Mouse (Mus musculus) heart, embryonic 12.5 days (tissue): ENCODE data around the gene Kcnt1. TPM values are rescaled to one million over a fixed set of nuclear protein-coding genes. Genes with fewer than 3 reads are reported as not detected.

ENCODE experiments used
- ATAC-seq: fragments of 200-750 bp; cut with Nextera tagmentation; 2 replicates; pipeline ENCODE4 v1.8.0; 2017; ENCODE audit warnings: moderate TSS enrichment, moderate library complexity; ENCODE audit not compliant: insufficient number of reproducible peaks, low FRiP score
- H3K27ac ChIP-seq: fragments of 300-500 bp; sonication (generic); 2 replicates; pipeline ENCODE4 v1.5.1; 2016; ENCODE audit warnings: mild to moderate bottlenecking, moderate library complexity; ENCODE audit not compliant: poor library complexity, severe bottlenecking
- H3K27me3 ChIP-seq: fragments of 300-500 bp; sonication (generic); replicated peaks from 2 replicates; pipeline ENCODE4 v1.6.1; 2016; ENCODE audit warnings: mild to moderate bottlenecking, moderate library complexity
- H3K36me3 ChIP-seq: fragments of 300-500 bp; sonication (generic); 2 replicates; pipeline ENCODE4 v1.6.1; 2016; ENCODE audit warnings: mild to moderate bottlenecking, moderate library complexity
- H3K4me1 ChIP-seq: fragments of 300-500 bp; sonication (generic); replicated peaks from 2 replicates; pipeline ENCODE4 v1.6.1; 2016; ENCODE audit warnings: mild to moderate bottlenecking
- H3K4me2 ChIP-seq: fragments of 300-500 bp; sonication (generic); 2 replicates; pipeline ENCODE4 v1.6.1; 2016; ENCODE audit warnings: mild to moderate bottlenecking, moderate library complexity
- H3K4me3 ChIP-seq: fragments of 300-500 bp; sonication (generic); 2 replicates; pipeline ENCODE4 v1.5.1; 2016; ENCODE audit warnings: mild to moderate bottlenecking
- H3K9ac ChIP-seq: fragments of 300-500 bp; sonication (generic); 2 replicates; pipeline ENCODE4 v1.6.1; 2016; ENCODE audit warnings: mild to moderate bottlenecking, moderate library complexity
- H3K9me3 ChIP-seq: fragments of 300-500 bp; sonication (generic); replicated peaks from 2 replicates; pipeline ENCODE4 v1.6.1; 2016; ENCODE audit warnings: mild to moderate bottlenecking, moderate library complexity
- WGBS: fragments of 180-500 bp; shearing (Covaris S2); methylation state at CpG from one replicate; pipeline ENCODE4 v1.1.7; 2016; 5-methylcytosine and 5-hydroxymethylcytosine counted together
- polyA plus RNA-seq: library from polyadenylated mRNA; unstranded; fragments of >200 nt; fragmentation: Nextera tagmentation; extraction: Ambion mirVana; gene quantifications from 2 replicates; pipeline ENCODE4 v1.2.1, GENCODE M21; 2016

The Kcnt1 gene
- polyA plus RNA-seq, 1 experiment from 2014 or later = not detected

DNA sequence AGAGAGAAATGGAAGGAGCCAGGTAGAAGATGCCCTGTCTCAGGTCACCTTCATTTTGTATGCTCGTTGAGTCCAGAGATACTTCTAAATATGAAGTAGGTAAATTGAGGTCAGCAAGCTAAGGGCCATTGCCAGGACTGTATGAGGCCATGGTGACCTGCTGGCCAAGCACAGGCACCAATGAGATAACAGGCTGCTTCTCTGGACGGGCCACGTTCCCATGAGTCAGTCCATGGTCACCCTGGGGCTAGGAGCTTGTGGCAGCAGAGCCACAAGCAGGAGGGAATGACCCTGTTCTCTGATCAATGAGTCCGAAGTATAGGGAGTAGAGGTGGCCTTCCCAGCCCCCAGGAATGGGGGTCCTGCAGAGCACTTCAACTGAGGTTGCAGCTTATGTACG is 51.3 kb downstream of the Kcnt1 start:
- H3K4me3 ChIP-seq = no peak overlapping the region
- H3K9ac ChIP-seq = no peak overlapping the region
- H3K9me3 ChIP-seq = no peaks in the 10 kb centered on the region
- H3K27me3 ChIP-seq = 0 out of 2 replicates have a peak, but pooled peaks cover 6% of the 10 kb centered on the region
- no peaks in the 10 kb centered on the region for H3K36me3 ChIP-seq
- no peaks in the 10 kb centered on the region for H3K4me1 ChIP-seq
- H3K27ac ChIP-seq = no peak overlapping the region
- no peak overlapping the region for H3K4me2 ChIP-seq
- no peak for ATAC-seq
- 74% methylated on average over 5 of the region's 5 CpGs for WGBS

DNA sequence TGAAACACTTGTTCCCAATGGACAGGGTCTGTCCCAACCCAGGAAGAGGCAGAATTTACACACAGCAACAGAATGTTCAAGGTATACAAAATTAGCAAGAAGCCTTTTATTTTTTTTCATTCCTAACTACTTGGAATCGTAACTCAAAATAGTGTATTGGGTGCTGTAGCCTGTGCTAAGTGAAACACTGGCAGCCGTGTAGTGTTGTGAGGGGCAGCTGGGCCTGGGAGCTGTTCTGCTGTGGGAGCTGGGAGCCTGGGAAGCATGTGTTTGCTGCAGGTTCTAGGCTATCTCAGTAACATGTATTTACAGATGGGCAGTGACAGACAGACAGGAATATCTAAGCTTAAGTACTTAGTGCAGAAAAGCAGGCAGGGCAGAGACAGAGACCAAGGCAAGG is 54.9 kb downstream of the Kcnt1 start:
- no peaks in the 10 kb centered on the region for H3K4me1 ChIP-seq
- 77% methylated on average over 2 of the region's 2 CpGs for WGBS
- H3K9ac ChIP-seq = no peak overlapping the region
- ATAC-seq = no peak
- H3K9me3 ChIP-seq = no peaks in the 10 kb centered on the region
- H3K4me2 ChIP-seq = no peak overlapping the region
- H3K36me3 ChIP-seq = no peaks in the 10 kb centered on the region
- H3K4me3 ChIP-seq = no peak overlapping the region
- H3K27me3 ChIP-seq = no peaks in the 10 kb centered on the region
- no peak overlapping the region for H3K27ac ChIP-seq

DNA sequence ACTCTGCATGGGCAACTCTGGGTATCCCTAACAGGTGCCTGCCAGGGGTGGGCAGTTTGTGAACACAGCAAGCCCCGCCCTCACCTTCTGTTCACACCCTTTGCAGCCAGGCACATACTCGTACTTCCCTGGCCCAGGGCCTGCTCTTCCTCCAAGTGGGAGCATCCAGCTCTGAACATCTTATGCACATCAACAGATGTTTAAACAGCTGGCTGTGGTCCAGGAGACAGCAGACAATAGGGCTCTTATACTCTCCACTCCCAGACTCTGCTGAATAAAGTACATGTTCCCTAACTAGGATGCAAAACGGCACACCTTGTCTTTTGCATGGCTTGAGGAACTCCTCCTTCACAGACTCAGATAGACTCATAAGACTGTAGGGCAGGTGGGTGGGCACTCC is 56.4 kb downstream of the Kcnt1 start:
- ATAC-seq = no peak
- Histone ChIP-seq H3K27me3 (no peaks in the 10 kb centered on the region), H3K4me1 (no peaks in the 10 kb centered on the region), H3K4me2 (no peak overlapping the region), H3K27ac (no peak overlapping the region), H3K9me3 (no peaks in the 10 kb centered on the region), H3K36me3 (peaks cover 13% of the 10 kb centered on the region), H3K4me3 (no peak overlapping the region), H3K9ac (no peak overlapping the region)
- WGBS = 63% methylated on average over 3 of the region's 3 CpGs

DNA sequence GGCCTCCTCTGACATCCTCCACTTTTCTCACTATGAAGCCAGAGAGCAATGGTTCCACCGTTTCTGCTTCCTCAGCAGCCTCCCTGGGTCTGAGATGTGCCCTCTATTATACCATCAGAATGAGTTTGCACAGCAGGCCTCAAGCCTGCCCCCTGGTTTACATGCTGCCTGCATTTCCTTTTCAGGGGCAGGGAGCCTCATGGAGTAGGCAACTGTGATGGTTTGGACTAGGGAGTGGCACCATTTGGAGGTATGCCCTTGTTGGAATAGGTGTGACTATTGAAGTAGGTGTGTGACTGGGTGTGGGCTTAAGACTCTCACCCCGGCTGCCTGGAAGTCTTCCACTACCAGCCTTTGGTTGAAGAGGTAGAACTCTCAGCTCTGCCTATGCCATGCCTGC is 60.3 kb downstream of the Kcnt1 start:
- H3K4me3 ChIP-seq = no peak overlapping the region
- H3K9ac ChIP-seq = no peak overlapping the region
- H3K27me3 ChIP-seq = no peaks in the 10 kb centered on the region
- no peaks in the 10 kb centered on the region for H3K9me3 ChIP-seq
- H3K27ac ChIP-seq = no peak overlapping the region
- ATAC-seq = no peak
- WGBS = 78% methylated on average over 2 of the region's 2 CpGs
- H3K4me1 ChIP-seq = no peaks in the 10 kb centered on the region
- no peak overlapping the region for H3K4me2 ChIP-seq
- peaks cover 44% of the 10 kb centered on the region for H3K36me3 ChIP-seq

DNA sequence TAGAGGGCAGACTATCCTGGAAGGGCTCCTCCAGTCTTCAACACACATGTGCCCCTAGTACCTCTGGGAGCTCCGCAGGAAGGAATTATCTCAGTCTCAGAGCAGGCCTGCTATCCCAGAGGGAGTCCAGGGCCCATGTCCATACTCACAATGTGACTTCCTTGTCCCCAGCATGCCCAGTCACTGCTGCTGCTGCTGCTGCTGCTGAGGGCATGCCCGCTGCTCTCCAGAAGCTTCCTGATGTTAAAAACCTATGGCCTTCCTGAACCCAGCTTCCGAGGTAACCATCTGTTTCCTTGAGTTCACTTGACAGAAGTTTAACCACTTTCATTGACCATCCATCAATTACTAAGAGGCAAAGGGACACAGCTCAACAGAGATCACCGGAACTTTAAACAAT is 61.4 kb downstream of the Kcnt1 start:
- H3K4me1 ChIP-seq = no peaks in the 10 kb centered on the region
- H3K4me2 ChIP-seq = no peak overlapping the region
- no peak overlapping the region for H3K9ac ChIP-seq
- H3K27me3 ChIP-seq = no peaks in the 10 kb centered on the region
- no peaks in the 10 kb centered on the region for H3K9me3 ChIP-seq
- no peak overlapping the region for H3K27ac ChIP-seq
- peaks cover 54% of the 10 kb centered on the region for H3K36me3 ChIP-seq
- ATAC-seq = no peak
- no peak overlapping the region for H3K4me3 ChIP-seq
- 90% methylated on average over 4 of the region's 4 CpGs for WGBS

DNA sequence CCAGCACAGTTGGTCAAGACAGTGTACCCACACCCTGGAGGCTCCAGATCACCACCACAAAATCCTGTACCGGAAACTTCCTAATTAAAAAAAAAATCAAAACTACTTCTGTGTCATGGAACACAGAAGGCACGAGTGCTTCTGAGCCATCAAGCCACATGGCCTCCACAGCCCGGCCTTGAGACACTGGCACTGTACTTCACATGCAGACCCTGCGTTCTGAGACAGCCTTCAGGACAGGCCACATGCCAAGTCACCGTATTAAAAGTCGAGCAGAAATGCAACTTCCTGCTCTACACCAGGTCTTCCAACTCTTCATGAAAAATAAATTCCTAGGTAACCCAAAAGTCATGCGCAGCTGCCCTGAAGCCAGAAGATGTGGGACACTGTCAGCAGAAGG is 64.3 kb downstream of the Kcnt1 start:
- ATAC-seq = no peak

DNA sequence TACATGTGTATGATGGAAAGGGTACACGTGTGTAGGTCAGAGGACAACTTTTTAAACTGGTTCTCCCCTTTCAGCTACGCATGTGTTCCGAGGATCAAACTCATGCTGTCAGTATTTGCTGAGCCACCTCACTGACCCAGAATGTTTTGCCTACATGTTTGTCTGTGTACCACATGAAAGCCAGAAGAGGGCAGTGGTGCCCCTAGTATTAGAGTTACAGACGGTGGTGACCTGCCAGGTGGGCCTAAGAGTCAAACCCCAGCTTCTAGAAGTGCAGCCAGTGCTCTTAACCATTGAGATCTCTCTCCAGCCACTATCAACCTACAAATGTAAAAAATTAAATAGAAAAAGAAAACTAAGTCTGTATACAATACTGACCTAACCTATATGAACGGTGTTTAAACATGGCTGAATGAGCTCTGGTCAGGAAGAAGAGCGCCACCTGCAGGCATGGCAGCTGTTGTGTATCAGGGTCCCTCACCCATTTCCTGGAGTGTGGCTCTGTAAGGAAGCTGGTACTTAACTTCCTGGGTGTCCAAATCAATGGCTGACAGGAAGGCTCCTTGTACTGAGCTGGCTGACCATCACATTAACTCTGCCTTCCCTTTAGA is 67.8 kb downstream of the Kcnt1 start:
- Histone ChIP-seq H3K4me3 (no peak overlapping the region), H3K27ac (no peak overlapping the region), H3K36me3 (peaks cover 88% of the 10 kb centered on the region), H3K4me1 (no peaks in the 10 kb centered on the region), H3K9me3 (no peaks in the 10 kb centered on the region), H3K9ac (no peak overlapping the region), H3K27me3 (no peaks in the 10 kb centered on the region), H3K4me2 (no peak overlapping the region)
- WGBS = 84% methylated on average over 6 of the region's 6 CpGs
- no peak for ATAC-seq

More for the DNA sequence above, 64.3 kb downstream of the Kcnt1 start:
- Histone ChIP-seq H3K27ac (no peak overlapping the region), H3K4me3 (no peak overlapping the region), H3K36me3 (peaks cover 80% of the 10 kb centered on the region), H3K9me3 (no peaks in the 10 kb centered on the region), H3K4me1 (no peaks in the 10 kb centered on the region), H3K27me3 (no peaks in the 10 kb centered on the region), H3K4me2 (no peak overlapping the region), H3K9ac (no peak overlapping the region)
- WGBS = 93% methylated on average over 7 of the region's 7 CpGs

DNA sequence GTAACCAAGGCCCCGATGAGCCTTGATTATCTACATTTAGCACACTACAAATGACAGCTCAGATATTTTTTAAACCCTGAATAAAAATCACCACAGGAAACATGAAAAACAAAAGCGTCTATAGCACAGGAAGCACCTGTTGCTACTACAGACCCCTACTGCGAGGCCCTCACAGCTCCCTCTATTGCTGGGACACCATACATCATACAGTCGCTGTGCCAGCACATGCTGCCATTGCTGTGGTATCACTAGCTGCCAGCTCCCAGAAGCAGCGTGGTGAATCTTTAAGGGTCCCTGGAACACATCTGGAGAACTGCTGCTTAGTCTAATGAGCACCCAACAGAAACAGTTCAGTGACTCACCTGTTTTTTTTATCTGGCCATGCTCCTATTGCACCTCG is 77.0 kb downstream of the Kcnt1 start:
- no peak for ATAC-seq
- Histone ChIP-seq H3K4me2 (no peak overlapping the region), H3K9me3 (no peaks in the 10 kb centered on the region), H3K27ac (no peak overlapping the region), H3K9ac (no peak overlapping the region), H3K4me3 (no peak overlapping the region), H3K36me3 (peaks cover 94% of the 10 kb centered on the region), H3K27me3 (no peaks in the 10 kb centered on the region), H3K4me1 (no peaks in the 10 kb centered on the region)
- 86% methylated on average over 6 of the region's 6 CpGs for WGBS

DNA sequence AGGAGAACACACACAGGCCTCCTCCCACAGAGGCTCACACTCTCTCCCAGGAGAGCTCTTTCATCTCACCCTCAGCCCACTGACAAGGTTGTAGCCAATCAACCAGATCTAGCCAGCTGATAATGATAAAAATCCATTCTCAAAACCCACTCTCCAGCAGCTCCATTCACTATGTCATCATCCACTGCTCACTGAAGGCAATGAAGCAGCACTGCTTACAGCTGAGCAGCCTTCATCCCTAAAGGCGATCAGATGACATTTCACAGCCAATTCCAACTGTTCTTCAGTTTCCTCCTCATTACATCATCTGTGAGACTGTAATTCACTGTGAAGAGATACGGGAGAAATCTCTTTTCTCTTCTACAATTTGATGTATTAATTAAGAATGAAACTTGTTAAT is 80.3 kb downstream of the Kcnt1 start:
- H3K27ac ChIP-seq = no peak overlapping the region
- H3K4me2 ChIP-seq = no peak overlapping the region
- H3K9me3 ChIP-seq = no peaks in the 10 kb centered on the region
- H3K27me3 ChIP-seq = no peaks in the 10 kb centered on the region
- no peak for ATAC-seq
- WGBS = 83% methylated on average over 2 of the region's 2 CpGs
- H3K36me3 ChIP-seq = peaks cover 70% of the 10 kb centered on the region
- no peak overlapping the region for H3K9ac ChIP-seq
- no peak overlapping the region for H3K4me3 ChIP-seq
- H3K4me1 ChIP-seq = no peaks in the 10 kb centered on the region

DNA sequence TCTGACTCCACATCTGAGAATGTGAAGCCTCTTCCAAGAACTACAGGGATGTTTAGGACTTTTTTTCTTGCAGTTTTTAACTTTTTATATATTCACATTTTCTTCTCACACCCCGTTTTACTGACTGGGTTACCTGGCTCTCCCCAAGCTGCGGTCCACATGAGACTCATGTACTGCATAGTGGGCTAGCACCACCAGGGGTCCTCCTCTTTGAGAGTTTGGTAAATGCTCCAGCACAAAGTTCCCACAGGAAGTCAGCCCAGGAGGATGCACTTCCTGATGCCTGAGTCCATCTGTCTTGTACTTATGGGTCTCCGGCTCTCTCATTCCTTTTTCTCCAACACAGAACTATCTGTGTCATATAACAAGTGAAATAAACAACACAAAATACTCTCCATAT is 84.4 kb downstream of the Kcnt1 start:
- H3K36me3 ChIP-seq = peaks cover 61% of the 10 kb centered on the region
- H3K27me3 ChIP-seq = no peaks in the 10 kb centered on the region
- H3K4me1 ChIP-seq = no peaks in the 10 kb centered on the region
- H3K4me2 ChIP-seq = no peak overlapping the region
- H3K27ac ChIP-seq = no peak overlapping the region
- ATAC-seq = no peak
- WGBS = 75% methylated on average over 3 of the region's 3 CpGs
- H3K4me3 ChIP-seq = no peak overlapping the region
- no peak overlapping the region for H3K9ac ChIP-seq
- H3K9me3 ChIP-seq = no peaks in the 10 kb centered on the region

DNA sequence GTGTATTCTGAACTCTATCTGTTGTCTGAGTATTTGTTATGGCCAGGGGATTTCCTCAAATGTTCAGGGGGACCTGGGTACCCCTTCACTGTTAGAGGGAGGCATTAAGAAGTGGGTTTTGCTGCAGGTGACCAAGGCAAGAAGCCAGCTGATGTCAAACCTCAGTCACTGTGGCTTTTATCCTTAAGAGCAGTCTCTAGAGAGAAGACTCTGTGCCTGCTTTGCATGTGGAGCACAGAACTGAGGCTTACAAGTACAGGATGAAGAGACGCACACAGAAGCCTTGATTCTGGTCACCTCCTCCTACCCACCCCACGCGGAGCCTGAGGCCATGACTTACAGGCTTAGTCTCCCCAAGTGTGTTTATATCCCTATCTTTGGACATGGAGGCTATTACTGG is 85.8 kb downstream of the Kcnt1 start:
- no peaks in the 10 kb centered on the region for H3K27me3 ChIP-seq
- H3K9ac ChIP-seq = no peak overlapping the region
- no peak overlapping the region for H3K4me2 ChIP-seq
- H3K4me3 ChIP-seq = no peak overlapping the region
- no peaks in the 10 kb centered on the region for H3K4me1 ChIP-seq
- no peaks in the 10 kb centered on the region for H3K9me3 ChIP-seq
- no peak for ATAC-seq
- peaks cover 58% of the 10 kb centered on the region for H3K36me3 ChIP-seq
- no peak overlapping the region for H3K27ac ChIP-seq
- WGBS = 93% methylated on average over 3 of the region's 3 CpGs
